Mouse (Mus musculus) bone marrow, adult 2 months (tissue): ENCODE measurements around the gene Cngb1.

Source experiments
- CTCF ChIP-seq: fragments of 200-500 bp; IDR thresholded peaks from 2 replicates; pipeline ENCODE4 v1.5.1; 2011; ENCODE audit warnings: low read length, control low read depth; ENCODE audit not compliant: control insufficient read depth, insufficient read depth
- POLR2A ChIP-seq: fragments of 200-500 bp; IDR thresholded peaks from 2 replicates; pipeline ENCODE4 v1.6.1; 2011; ENCODE audit warnings: low read depth, mild to moderate bottlenecking, control low read depth, low read length, borderline replicate concordance; ENCODE audit not compliant: control insufficient read depth

DNA sequence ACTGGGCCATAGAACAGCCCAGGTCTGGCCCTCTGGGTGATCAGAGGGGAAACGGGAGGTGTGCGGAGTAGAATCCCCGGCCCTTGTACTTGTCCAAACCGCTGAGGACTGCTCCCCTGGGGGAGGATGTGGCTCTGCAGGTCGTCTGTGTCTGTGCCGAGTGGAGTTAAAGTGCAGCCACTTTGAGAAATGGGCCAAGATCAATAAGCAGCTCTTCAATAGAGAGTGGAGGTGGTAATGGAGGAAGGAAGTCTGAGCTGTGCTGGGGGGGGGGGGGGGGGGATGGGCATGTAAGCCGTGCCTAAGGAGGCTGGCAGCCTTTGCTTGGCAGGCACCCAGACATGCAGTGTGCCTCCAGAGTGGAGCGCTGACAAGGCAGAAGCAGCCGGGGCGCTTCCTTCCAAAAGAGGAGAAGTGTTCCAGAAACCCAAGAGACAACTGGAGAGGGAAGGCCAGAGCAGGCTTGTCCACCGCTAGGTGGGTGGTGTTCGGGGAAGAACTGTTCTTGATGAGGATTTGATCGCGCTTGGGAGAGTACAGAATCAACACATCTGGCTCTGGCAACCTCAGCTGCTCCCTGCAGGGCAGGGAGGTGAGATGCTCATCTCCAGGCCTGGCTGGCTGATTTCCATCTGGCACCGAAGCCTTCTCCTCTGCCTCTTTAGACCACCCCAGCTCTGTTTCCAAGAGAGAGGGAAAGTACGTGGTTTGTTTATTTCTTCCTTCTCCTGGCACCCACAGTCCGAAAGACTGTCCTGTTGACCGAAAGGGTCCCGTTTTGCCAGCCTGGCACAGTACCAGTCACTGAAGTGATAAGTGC, 42.6 kb upstream of the Cngb1 start:
- no peak for TF ChIP-seq CTCF
- TF ChIP-seq POLR2A = no peak
